Mouse (Mus musculus): Measurements from ENCODE around the gene Fetub. TPM values are rescaled to one million over a fixed set of nuclear protein-coding genes. Genes with fewer than 3 reads are reported as not detected.
"Not testable (repeated sequence)": the region's sequence is repeated elsewhere in the genome, so short reads cannot be mapped to it uniquely, and the experiment has no call there.

Fetub gene
- polyA plus RNA-seq, 1 experiment from 2014 or later: not detected

- Histone ChIP-seq H3K4me3 (ENCODE audit: low read length) (no peak overlapping the region), H3K4me1 (replicated peaks; ENCODE audit: control insufficient read depth, insufficient read depth, low read length) (no peaks in the 10 kb centered on the region), H3K27ac (ENCODE audit: low read length) (no peak overlapping the region), H3K27me3 (ENCODE audit: control insufficient read depth, insufficient read depth, low read depth, low read length) (no peaks in the 10 kb centered on the region), H3K9me3 (ENCODE audit: control insufficient read depth, low read length) (no peaks in the 10 kb centered on the region), H3K9ac (ENCODE audit: low read length) (no peak overlapping the region), H3K36me3 (ENCODE audit: control insufficient read depth, insufficient read depth, low read length) (no peaks in the 10 kb centered on the region), H3K4me2 (ENCODE audit: low read depth, low read length) (no peak overlapping the region)
- WGBS: 89% methylated on average over 5 of the region's 5 CpGs
- no peak for ATAC-seq (ENCODE audit: low read depth)
Measured at GRCm38 (mm10) chr16:22921761-22922160, 3.6 kb downstream of the Fetub start.

GRCm38 (mm10) chr16:22922433-22922832 lies 4.3 kb downstream of the Fetub start:
- Histone ChIP-seq H3K4me2 (ENCODE audit: low read depth, low read length) (no peak overlapping the region), H3K9ac (ENCODE audit: low read length) (no peak overlapping the region), H3K4me1 (replicated peaks; ENCODE audit: control insufficient read depth, insufficient read depth, low read length) (no peaks in the 10 kb centered on the region), H3K36me3 (ENCODE audit: control insufficient read depth, insufficient read depth, low read length) (no peaks in the 10 kb centered on the region), H3K27ac (ENCODE audit: low read length) (no peak overlapping the region), H3K4me3 (ENCODE audit: low read length) (no peak overlapping the region), H3K27me3 (ENCODE audit: control insufficient read depth, insufficient read depth, low read depth, low read length) (no peaks in the 10 kb centered on the region), H3K9me3 (ENCODE audit: control insufficient read depth, low read length) (no peaks in the 10 kb centered on the region)
- no peak for ATAC-seq (ENCODE audit: low read depth)
- WGBS: 73% methylated on average over 4 of the region's 4 CpGs

GRCm38 (mm10) chr16:22929575-22929974 lies 11.4 kb downstream of the Fetub start:
- Histone ChIP-seq H3K9me3 (ENCODE audit: control insufficient read depth, low read length) (no peaks in the 10 kb centered on the region), H3K27me3 (ENCODE audit: control insufficient read depth, insufficient read depth, low read depth, low read length) (no peaks in the 10 kb centered on the region), H3K4me2 (ENCODE audit: low read depth, low read length) (no peak overlapping the region), H3K9ac (ENCODE audit: low read length) (no peak overlapping the region), H3K4me3 (ENCODE audit: low read length) (no peak overlapping the region), H3K27ac (ENCODE audit: low read length) (no peak overlapping the region), H3K36me3 (ENCODE audit: control insufficient read depth, insufficient read depth, low read length) (no peaks in the 10 kb centered on the region), H3K4me1 (replicated peaks; ENCODE audit: control insufficient read depth, insufficient read depth, low read length) (no peaks in the 10 kb centered on the region)
- ATAC-seq (ENCODE audit: low read depth): no peak
- WGBS: 67% methylated on average over 6 of the region's 6 CpGs

- Histone ChIP-seq H3K9ac (ENCODE audit: low read length) (no peak overlapping the region), H3K9me3 (ENCODE audit: control insufficient read depth, low read length) (no peaks in the 10 kb centered on the region), H3K27ac (ENCODE audit: low read length) (no peak overlapping the region), H3K36me3 (ENCODE audit: control insufficient read depth, insufficient read depth, low read length) (no peaks in the 10 kb centered on the region), H3K4me2 (ENCODE audit: low read depth, low read length) (no peak overlapping the region), H3K4me3 (ENCODE audit: low read length) (no peak overlapping the region), H3K27me3 (ENCODE audit: control insufficient read depth, insufficient read depth, low read depth, low read length) (no peaks in the 10 kb centered on the region), H3K4me1 (replicated peaks; ENCODE audit: control insufficient read depth, insufficient read depth, low read length) (no peaks in the 10 kb centered on the region)
- WGBS: 79% methylated on average over 11 of the region's 11 CpGs
- ATAC-seq (ENCODE audit: low read depth): no peak
Measured at GRCm38 (mm10) chr16:22931431-22932200, 13.5 kb downstream of the Fetub start.

- ATAC-seq (ENCODE audit: low read depth): no peak
- no peaks in the 10 kb centered on the region for H3K27me3 ChIP-seq (ENCODE audit: control insufficient read depth, insufficient read depth, low read depth, low read length)
Measured at GRCm38 (mm10) chr16:22937631-22938030, 19.5 kb downstream of the Fetub start.

GRCm38 (mm10) chr16:22938541-22938940 lies 20.4 kb downstream of the Fetub start:
- H3K9me3 ChIP-seq (ENCODE audit: control insufficient read depth, low read length): no peaks in the 10 kb centered on the region
- WGBS: 55% methylated on average over 2 of the region's 2 CpGs
- ATAC-seq (ENCODE audit: low read depth): no peak
- H3K4me1 ChIP-seq (replicated peaks; ENCODE audit: control insufficient read depth, insufficient read depth, low read length): no peaks in the 10 kb centered on the region
- H3K4me3 ChIP-seq (ENCODE audit: low read length): no peak overlapping the region
- H3K4me2 ChIP-seq (ENCODE audit: low read depth, low read length): no peak overlapping the region
- H3K36me3 ChIP-seq (ENCODE audit: control insufficient read depth, insufficient read depth, low read length): no peaks in the 10 kb centered on the region
- H3K9ac ChIP-seq (ENCODE audit: low read length): no peak overlapping the region
- H3K27me3 ChIP-seq (ENCODE audit: control insufficient read depth, insufficient read depth, low read depth, low read length): no peaks in the 10 kb centered on the region
- no peak overlapping the region for H3K27ac ChIP-seq (ENCODE audit: low read length)

More at GRCm38 (mm10) chr16:22937631-22938030, 19.5 kb downstream of the Fetub start:
- 87% methylated on average over 12 of the region's 12 CpGs for WGBS
- Histone ChIP-seq H3K4me2 (ENCODE audit: low read depth, low read length) (no peak overlapping the region), H3K9ac (ENCODE audit: low read length) (no peak overlapping the region), H3K36me3 (ENCODE audit: control insufficient read depth, insufficient read depth, low read length) (no peaks in the 10 kb centered on the region), H3K9me3 (ENCODE audit: control insufficient read depth, low read length) (no peaks in the 10 kb centered on the region), H3K4me1 (replicated peaks; ENCODE audit: control insufficient read depth, insufficient read depth, low read length) (no peaks in the 10 kb centered on the region), H3K27ac (ENCODE audit: low read length) (no peak overlapping the region), H3K4me3 (ENCODE audit: low read length) (no peak overlapping the region)

- Histone ChIP-seq H3K27me3 (ENCODE audit: control insufficient read depth, insufficient read depth, low read depth, low read length) (no peaks in the 10 kb centered on the region), H3K9ac (ENCODE audit: low read length) (no peak overlapping the region), H3K4me1 (replicated peaks; ENCODE audit: control insufficient read depth, insufficient read depth, low read length) (no peaks in the 10 kb centered on the region), H3K9me3 (ENCODE audit: control insufficient read depth, low read length) (no peaks in the 10 kb centered on the region), H3K27ac (ENCODE audit: low read length) (no peak overlapping the region), H3K4me2 (ENCODE audit: low read depth, low read length) (no peak overlapping the region), H3K4me3 (ENCODE audit: low read length) (no peak overlapping the region), H3K36me3 (ENCODE audit: control insufficient read depth, insufficient read depth, low read length) (no peaks in the 10 kb centered on the region)
- 68% methylated on average over 8 of the region's 8 CpGs for WGBS
- no peak for ATAC-seq (ENCODE audit: low read depth)
Measured at GRCm38 (mm10) chr16:22939120-22939695, 21.1 kb downstream of the Fetub start.

- not testable (repeated sequence) for ATAC-seq (ENCODE audit: low read depth); H3K4me2 ChIP-seq (ENCODE audit: low read depth, low read length); H3K36me3 ChIP-seq (ENCODE audit: control insufficient read depth, insufficient read depth, low read length); H3K4me3 ChIP-seq (ENCODE audit: low read length); H3K27me3 ChIP-seq (ENCODE audit: control insufficient read depth, insufficient read depth, low read depth, low read length); H3K9ac ChIP-seq (ENCODE audit: low read length); H3K9me3 ChIP-seq (ENCODE audit: control insufficient read depth, low read length); H3K27ac ChIP-seq (ENCODE audit: low read length); H3K4me1 ChIP-seq (replicated peaks; ENCODE audit: control insufficient read depth, insufficient read depth, low read length)
Measured at GRCm38 (mm10) chr16:22941825-22942476, 23.8 kb downstream of the Fetub start.

- Histone ChIP-seq H3K27ac (ENCODE audit: low read length) (no peak overlapping the region), H3K4me3 (ENCODE audit: low read length) (no peak overlapping the region), H3K9me3 (ENCODE audit: control insufficient read depth, low read length) (no peaks in the 10 kb centered on the region), H3K27me3 (ENCODE audit: control insufficient read depth, insufficient read depth, low read depth, low read length) (no peaks in the 10 kb centered on the region), H3K4me1 (replicated peaks; ENCODE audit: control insufficient read depth, insufficient read depth, low read length) (no peaks in the 10 kb centered on the region), H3K4me2 (ENCODE audit: low read depth, low read length) (no peak overlapping the region), H3K36me3 (ENCODE audit: control insufficient read depth, insufficient read depth, low read length) (no peaks in the 10 kb centered on the region), H3K9ac (ENCODE audit: low read length) (no peak overlapping the region)
- WGBS: 81% methylated on average over 2 of the region's 2 CpGs
- ATAC-seq (ENCODE audit: low read depth): no peak
Measured at GRCm38 (mm10) chr16:22947371-22947770, 29.2 kb downstream of the Fetub start.

All from lung, embryonic 16.5 days (tissue).